Mouse (Mus musculus): ENCODE data around the gene Tas2r122. TPM values are rescaled to one million over a fixed set of nuclear protein-coding genes. Genes with fewer than 3 reads are reported as not detected.
"Not testable (repeated sequence)": the region's sequence is repeated elsewhere in the genome, so short reads cannot be mapped to it uniquely, and the experiment has no call there.

The Tas2r122 gene
- not detected for total RNA-seq (2021)
- long read RNA-seq, experiment 1, result 0 reads
- long read RNA-seq, experiment 2, result 0 reads

DNA sequence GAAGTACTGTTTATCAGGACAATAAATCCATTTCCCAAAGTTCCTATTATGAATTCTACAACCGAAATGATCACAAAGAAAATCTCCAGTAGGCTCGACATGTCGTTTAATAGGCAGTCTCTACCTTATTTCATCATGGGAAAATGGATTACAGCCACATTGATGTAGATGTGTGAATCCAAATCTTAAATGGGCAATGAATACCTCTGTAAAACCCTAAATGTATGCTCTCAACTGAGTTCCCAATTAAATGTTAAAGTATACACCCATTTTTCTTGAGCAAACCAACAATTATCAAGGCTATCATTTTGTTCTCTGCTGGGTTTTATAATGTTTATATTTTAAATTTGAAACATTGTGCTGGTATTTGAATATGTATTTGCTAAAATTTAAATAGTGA lies at the start of gene Tas2r122:
Gene Tas2r122 (minus strand): TSS at position 101 of the 400 bp plus-strand sequence.
- DNase-seq, result no peak

DNA sequence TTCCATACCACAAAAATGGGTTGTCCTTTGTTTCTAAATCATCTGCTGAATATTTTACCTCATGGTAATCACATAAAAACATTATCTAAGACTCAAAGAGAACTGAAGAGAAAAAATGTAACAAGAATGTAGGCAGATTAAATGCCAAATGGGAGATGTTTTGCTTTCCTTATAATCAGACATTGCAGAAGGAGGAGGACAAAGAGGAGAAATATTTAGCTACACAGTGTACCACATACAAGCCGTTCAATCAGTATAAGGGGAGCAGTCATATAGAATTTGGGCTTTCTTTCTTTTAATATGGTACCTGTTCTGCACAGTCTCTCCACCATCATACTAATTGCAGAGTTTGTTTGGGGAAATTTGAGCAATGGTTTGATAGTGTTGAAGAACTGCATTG lies 42.7 kb upstream of the Tas2r122 start, which contains the start of gene Tas2r124:
Gene Tas2r124 (plus strand): TSS at position 301 of the 400 bp plus-strand sequence.
- DNase-seq, result no peak

DNA sequence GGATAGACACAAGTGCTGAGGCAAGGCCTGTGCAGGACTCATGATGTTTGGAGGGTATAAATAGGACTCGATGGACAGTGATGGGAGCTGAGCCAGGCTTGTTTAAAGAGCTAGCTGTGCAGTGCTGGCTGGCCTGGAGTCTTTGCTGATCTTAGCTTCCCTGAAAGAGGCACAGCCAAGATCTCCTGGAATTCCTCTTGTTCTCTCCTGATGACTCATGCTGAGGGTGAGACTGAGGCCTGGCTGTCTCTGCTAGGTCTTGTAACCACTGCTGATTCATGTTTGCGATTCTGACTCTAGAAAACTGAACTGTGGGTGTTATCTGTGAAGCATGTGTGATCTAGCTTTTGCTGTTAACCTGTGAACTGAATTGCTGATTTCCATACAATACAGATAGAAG lies 38.5 kb upstream of the Tas2r122 start:
- no peak for DNase-seq

DNA sequence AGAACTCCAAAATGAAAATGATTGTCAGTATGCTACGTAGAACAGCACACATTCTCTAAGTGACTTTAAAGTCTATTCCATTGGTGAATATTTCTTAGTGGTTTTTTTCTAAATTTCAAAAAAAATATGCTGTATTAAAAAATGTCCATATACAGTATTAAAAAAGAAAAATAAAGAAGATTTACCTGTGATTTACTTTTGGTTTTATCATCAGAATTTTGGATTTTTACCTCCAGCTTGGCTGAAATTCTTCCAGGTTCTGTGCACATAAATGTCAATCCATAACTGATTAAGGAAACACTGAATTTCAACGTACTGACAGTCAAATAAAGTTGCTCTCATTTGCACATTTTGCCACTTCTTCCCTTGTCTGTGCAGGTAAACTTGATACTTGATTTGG lies 26.2 kb upstream of the Tas2r122 start, which contains the start of gene Tas2r115:
Gene Tas2r115 (minus strand): TSS at position 101 of the 400 bp plus-strand sequence.
- DNase-seq, result no peak

DNA sequence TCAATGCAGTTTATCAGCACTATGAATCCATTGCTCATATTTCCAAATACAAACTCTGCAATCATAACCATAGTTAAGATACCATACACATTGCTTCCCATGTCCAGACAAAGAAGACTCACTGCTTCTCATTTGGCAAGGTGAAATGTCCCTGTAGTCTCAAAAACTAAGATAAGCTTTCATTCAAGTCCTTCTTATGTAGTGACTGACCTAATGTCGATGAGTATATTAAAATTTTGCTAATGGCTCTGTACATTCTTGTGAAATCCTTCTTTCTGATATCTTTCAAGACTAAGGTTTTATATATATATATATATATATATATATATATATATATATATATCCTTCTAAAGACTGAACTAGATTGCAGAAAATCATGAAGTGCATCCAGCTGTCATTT lies 10.8 kb downstream of the Tas2r122 start, which contains the start of gene Tas2r121:
Gene Tas2r121 (minus strand): TSS at position 101 of the 400 bp plus-strand sequence.
- DNase-seq, result no peak

DNA sequence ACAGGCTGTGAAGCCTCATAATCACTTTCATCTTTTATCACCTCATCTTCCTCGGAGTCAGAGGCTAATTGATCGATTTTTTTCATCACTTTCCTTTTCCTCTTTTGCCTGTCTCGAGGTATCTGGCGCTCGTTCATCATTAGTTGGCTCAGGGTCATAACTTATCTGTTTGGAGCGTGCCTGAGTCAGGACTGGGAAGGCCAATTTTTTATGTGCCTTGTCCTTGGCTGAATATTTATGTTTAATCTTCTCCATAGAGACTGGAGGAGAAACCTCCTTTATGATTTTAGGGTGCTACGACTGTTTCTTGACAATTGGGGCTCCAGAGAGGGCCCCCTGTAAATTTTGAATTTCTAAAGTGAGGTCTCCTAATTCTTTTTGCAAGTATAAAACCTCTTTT lies 20.1 kb downstream of the Tas2r122 start:
- DNase-seq, result not testable (repeated sequence)

Other genes with a start within 250 kb of the Tas2r122 start
- gene Prh1, start 142.1 kb downstream of the Tas2r122 start, total RNA-seq (2021), result not detected
- not detected for gene Prp2, start 116.0 kb downstream of the Tas2r122 start, total RNA-seq (2021)
- gene A630073D07Rik, start 60.4 kb downstream of the Tas2r122 start, total RNA-seq (2021), result not detected
- gene Tas2r120, start 55.0 kb downstream of the Tas2r122 start, total RNA-seq (2021), result not detected
- gene Tas2r121, start 10.9 kb downstream of the Tas2r122 start, total RNA-seq (2021), result not detected
- not detected for gene Tas2r115, start 26.1 kb upstream of the Tas2r122 start, total RNA-seq (2021)
- gene Tas2r124, start 42.8 kb upstream of the Tas2r122 start, total RNA-seq (2021), result not detected
- not detected for gene Tas2r102, start 50.2 kb upstream of the Tas2r122 start, total RNA-seq (2021)
- gene Tas2r136, start 66.2 kb upstream of the Tas2r122 start, total RNA-seq (2021), result not detected
- gene Tas2r117, start 90.9 kb upstream of the Tas2r122 start, total RNA-seq (2021), result not detected
- gene Tas2r123, start 135.2 kb upstream of the Tas2r122 start, total RNA-seq (2021), result not detected
- gene Tas2r116, start 143.5 kb upstream of the Tas2r122 start, total RNA-seq (2021), result not detected
- not detected for gene Tas2r110, start 156.1 kb upstream of the Tas2r122 start, total RNA-seq (2021)
- not detected for gene Tas2r113, start 181.1 kb upstream of the Tas2r122 start, total RNA-seq (2021)
- gene Tas2r125, start 197.7 kb upstream of the Tas2r122 start, total RNA-seq (2021), result not detected
- gene Tas2r129, start 239.2 kb upstream of the Tas2r122 start, total RNA-seq (2021), result not detected
- gene Tas2r131, start 246.0 kb upstream of the Tas2r122 start, total RNA-seq (2021), result not detected

Data from heart, adult 18-20 months (tissue).